ENCODE assay signal across 8 mouse cellular contexts in genomic region chr14:7888811-7889651, GRCm38 (mm10).
DNase-seq lines count a peak whose midpoint lies in the region; ATAC-seq and TF ChIP-seq lines count a peak whose summit lies in the region.

No protein-coding gene starts in this region.

- WGBS in embryonic facial prominence, embryonic 12.5 days = 42% methylated on average over 11 of the region's 11 CpGs
- 23% methylated on average over 11 of the region's 11 CpGs for WGBS in hindbrain, postnatal 0 days
- 42% methylated on average over 11 of the region's 11 CpGs for WGBS in neural tube, embryonic 12.5 days

- intact Hi-C loops in gastrocnemius, postnatal 14 days (cut with DNase I; ENCODE audit: low total_unique reads) = no loop called here
- intact Hi-C loops in left cerebral cortex, postnatal 36 days (cut with DNase I) = loop anchor here (5.0 to 10.0 kb wide), 2 partner anchors 47 to 74 kb away; partner anchors contain the start of gene Flnb

- no peak overlapping the region for H3K4me2 ChIP-seq in embryonic facial prominence, embryonic 12.5 days (replicated peaks)
- peak overlapping the region; percentile 1; the same call in 1 of the 2 replicates for H3K4me2 ChIP-seq in hindbrain, postnatal 0 days (ENCODE audit: low read depth, low read length)
- 0 out of 2 replicates have a peak overlapping the region, but pooled peaks have one; percentile 5 for H3K4me2 ChIP-seq in neural tube, embryonic 12.5 days (replicated peaks)

- H3K27ac ChIP-seq in embryonic facial prominence, embryonic 12.5 days = peak overlapping the region; percentile 85
- H3K27ac ChIP-seq in hindbrain, postnatal 0 days = peak overlapping the region; percentile 76
- H3K27ac ChIP-seq in neural tube, embryonic 12.5 days = peak overlapping the region; percentile 78

- peaks cover 13% of the 10 kb centered on the region for H3K4me1 ChIP-seq in embryonic facial prominence, embryonic 12.5 days
- no peaks in the 10 kb centered on the region; the same call in 1 of the 2 replicates for H3K4me1 ChIP-seq in hindbrain, postnatal 0 days (ENCODE audit: insufficient read depth, low read length)
- H3K4me1 ChIP-seq in neural tube, embryonic 12.5 days = peaks cover 10% of the 10 kb centered on the region

- TF ChIP-seq CTCF in hindbrain, postnatal 0 days (IDR thresholded peaks at IDR 0.05; ENCODE audit: low read depth) = no peak

- H3K4me3 ChIP-seq in embryonic facial prominence, embryonic 12.5 days = no peak overlapping the region
- H3K4me3 ChIP-seq in hindbrain, postnatal 0 days (ENCODE audit: low read length) = no peak overlapping the region
- no peak overlapping the region for H3K4me3 ChIP-seq in neural tube, embryonic 12.5 days

- H3K9ac ChIP-seq in embryonic facial prominence, embryonic 12.5 days = no peak overlapping the region
- H3K9ac ChIP-seq in hindbrain, postnatal 0 days (replicated peaks; ENCODE audit: low read length) = no peak overlapping the region
- H3K9ac ChIP-seq in neural tube, embryonic 12.5 days = no peak overlapping the region

- peaks cover 52% of the 10 kb centered on the region for H3K36me3 ChIP-seq in embryonic facial prominence, embryonic 12.5 days
- peaks cover 34% of the 10 kb centered on the region for H3K36me3 ChIP-seq in hindbrain, postnatal 0 days (ENCODE audit: insufficient read depth, low read length)
- peaks cover 51% of the 10 kb centered on the region for H3K36me3 ChIP-seq in neural tube, embryonic 12.5 days

- DNase-seq in gastrocnemius, postnatal 14 days = peak; percentile 34
- DNase-seq in gastrocnemius, adult 18-20 months (ENCODE audit: low spot score) = no peak
- DNase-seq in MN1 (ENCODE audit: low spot score) = peak; percentile 77
- DNase-seq in hindbrain, postnatal 0 days (ENCODE audit: low spot score) = peak; percentile 88
- peak; percentile 62 to 66 for DNase-seq in left cerebral cortex, postnatal 36 days (ENCODE audit: low spot score in 2 of 2)
- no peak for DNase-seq in natural killer cell, adult 2 months (ENCODE audit: low spot score in 2 of 2)

- H3K9me3 ChIP-seq in embryonic facial prominence, embryonic 12.5 days = no peaks in the 10 kb centered on the region
- H3K9me3 ChIP-seq in hindbrain, postnatal 0 days (ENCODE audit: low read length) = no peaks in the 10 kb centered on the region
- H3K9me3 ChIP-seq in neural tube, embryonic 12.5 days = no peaks in the 10 kb centered on the region

- no peaks in the 10 kb centered on the region for H3K27me3 ChIP-seq in embryonic facial prominence, embryonic 12.5 days
- H3K27me3 ChIP-seq in hindbrain, postnatal 0 days (ENCODE audit: insufficient read depth, low read length) = no peaks in the 10 kb centered on the region
- no peaks in the 10 kb centered on the region for H3K27me3 ChIP-seq in neural tube, embryonic 12.5 days (replicated peaks)

- ATAC-seq in embryonic facial prominence, embryonic 12.5 days (ENCODE audit: insufficient number of reproducible peaks, insufficient read depth, low FRiP score, low TSS enrichment) = peak; percentile 80
- ATAC-seq in hindbrain, postnatal 0 days = peak; percentile 84
- ATAC-seq in neural tube, embryonic 12.5 days (ENCODE audit: low FRiP score, low read depth) = peak; percentile 87

Comparison
In these comparisons a context has a peak if more than half of its experiments do, and no peak if none do; other contexts are left out.
1. DNase-seq: peak in gastrocnemius, postnatal 14 days (single experiment), MN1 (single experiment), hindbrain, postnatal 0 days (single experiment) and left cerebral cortex, postnatal 36 days (2 of 2); none in gastrocnemius, adult 18-20 months (single experiment) and natural killer cell, adult 2 months (0 of 2).
2. Peak in every context shown above with its lines, with median percentiles within 50 percentile points of each other: ATAC-seq and H3K27ac ChIP-seq.